Mouse (Mus musculus) left cerebral cortex, postnatal 10 days (tissue): ENCODE measurements at regions not wholly inside any gene's neighbourhood (a gene's known extent, or its start where the extent isn't known, plus 50 kb on each side); places are given as distances from the start of the nearest gene placed in this dataset.
"Not testable (repeated sequence)": the region's sequence is repeated elsewhere in the genome, so short reads cannot be mapped to it uniquely, and the experiment has no call there.

Source experiments
- DNase-seq, 2 experiments: peaks; one replicate each; pipeline ENCODE4 v3.0.0; 2021 to 2022; ENCODE audit warnings: low spot score in 2 of 2, mixed read lengths in 1 of 2; ENCODE audit errors: extremely low spot score in 1 of 2
- intact Hi-C: fragments of 180-260 bp; cut with DNase I; formaldehyde crosslinking; loops from one replicate; pipeline ENCODE4 v1.15.1; 2025

- intact Hi-C loops = no loop called here
- DNase-seq = no peak
These were observed 779.7 kb downstream of the Cetn3 start for GRCm38 (mm10) chr13:82562576-82562975.

- no peak for DNase-seq
- intact Hi-C loops = no loop called here
These were observed 788.0 kb downstream of the Cetn3 start for GRCm38 (mm10) chr13:82570925-82571324.

- DNase-seq = no peak
- intact Hi-C loops = no loop called here
These were observed 795.1 kb downstream of the Cetn3 start for GRCm38 (mm10) chr13:82577937-82578336.

DNA sequence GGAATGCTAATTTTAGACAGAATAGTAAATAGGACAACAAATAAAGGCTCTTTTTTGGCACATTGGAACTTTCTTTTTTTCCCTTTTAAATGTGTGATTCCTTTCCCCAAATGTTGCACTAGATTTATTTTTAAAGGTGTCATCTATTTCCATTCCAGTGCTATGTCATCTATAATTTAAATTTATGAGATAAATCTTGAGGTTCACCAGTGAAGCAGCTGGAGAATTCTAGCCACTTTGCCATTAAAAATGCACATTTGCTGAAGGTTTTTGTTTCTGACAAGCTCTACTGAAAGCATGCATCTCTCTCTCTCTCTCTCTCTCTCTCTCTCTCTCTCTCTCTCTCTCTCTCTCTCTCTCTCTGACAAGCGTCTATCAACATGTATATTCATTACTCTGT is 803.5 kb downstream of the Cetn3 start:
- no peak for DNase-seq
- intact Hi-C loops = no loop called here

- intact Hi-C loops = loop anchor here (10.0 kb wide), 1 partner anchor 279 kb away; no protein-coding TSS in a partner anchor
- DNase-seq = peak in 1 of 2 experiments; percentile 27
These were observed 811.0 kb downstream of the Cetn3 start for GRCm38 (mm10) chr13:82593831-82594230.

GRCm38 (mm10) chr13:82595566-82595965 is 812.7 kb downstream of the Cetn3 start:
- intact Hi-C loops = loop anchor here (10.0 kb wide), 1 partner anchor 281 kb away; no protein-coding TSS in a partner anchor
- DNase-seq = no peak

- DNase-seq, intact Hi-C loops: not testable (repeated sequence)
These were observed 823.0 kb downstream of the Cetn3 start for GRCm38 (mm10) chr13:82605868-82606267.

DNA sequence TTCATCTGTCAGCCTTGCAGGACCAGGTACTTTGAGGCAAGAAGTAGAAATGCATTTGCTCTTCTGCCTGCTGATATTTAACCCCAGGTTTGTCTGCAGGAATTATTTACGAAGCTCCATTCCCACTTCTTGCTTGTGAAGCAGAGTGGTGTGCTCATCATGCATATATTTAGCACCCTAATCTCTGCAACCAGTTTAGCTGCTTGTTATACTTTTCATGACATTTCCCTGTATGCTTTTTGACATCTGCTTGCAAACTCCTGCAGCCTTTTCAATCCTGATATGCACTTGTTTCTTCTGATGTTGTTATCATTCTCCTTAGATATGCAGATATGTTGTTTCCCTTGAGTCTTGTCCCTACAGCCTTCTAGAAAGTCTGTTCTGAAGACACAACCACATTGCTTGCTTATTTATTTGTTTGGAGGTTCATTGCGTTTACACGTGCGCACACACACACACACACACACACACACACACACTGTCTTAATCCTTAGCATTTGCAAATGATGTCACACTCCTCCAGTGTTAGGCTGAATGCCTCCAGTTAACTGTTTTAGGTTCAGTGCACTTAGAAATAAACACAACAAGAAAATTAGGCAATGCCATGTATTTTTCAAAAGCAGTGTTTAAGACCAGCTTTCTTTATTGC is 836.3 kb downstream of the Cetn3 start:
- intact Hi-C loops = loop anchor here (10.0 kb wide), 1 partner anchor 674 kb away; no protein-coding TSS in a partner anchor
- no peak for DNase-seq

- no peak for DNase-seq
- intact Hi-C loops = no loop called here
These were observed 837.2 kb downstream of the Cetn3 start for GRCm38 (mm10) chr13:82620036-82620435.

GRCm38 (mm10) chr13:82620749-82621148 is 837.9 kb downstream of the Cetn3 start:
- no peak for DNase-seq
- intact Hi-C loops = no loop called here

DNA sequence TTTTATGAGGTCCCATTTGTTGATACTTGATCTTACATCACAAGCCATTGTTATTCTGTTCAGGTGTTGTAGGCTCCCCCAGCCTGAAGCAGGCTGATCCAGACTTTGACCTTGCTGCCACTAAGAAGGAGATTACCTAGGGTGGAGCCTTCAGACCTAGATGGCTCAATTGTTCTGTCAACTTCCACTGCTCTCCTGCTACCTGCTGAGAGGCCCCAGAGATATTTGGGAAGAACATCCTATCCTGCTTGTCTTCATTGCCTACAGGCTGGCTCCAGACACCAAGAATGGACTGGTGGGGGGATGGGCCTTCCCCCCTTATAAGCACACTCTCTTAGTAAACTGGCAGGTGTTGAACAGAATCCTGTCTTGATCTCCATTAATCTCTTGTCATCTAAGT is 845.9 kb downstream of the Cetn3 start:
- DNase-seq, intact Hi-C loops: not testable (repeated sequence)
